Mouse (Mus musculus) hindbrain, embryonic 15.5 days (tissue): ENCODE measurements around the gene Tpsb2. TPM values are rescaled to one million over a fixed set of nuclear protein-coding genes. Genes with fewer than 3 reads are reported as not detected.

Experiments
- ATAC-seq: fragments of 200-750 bp; cut with Nextera tagmentation; 2 replicates; pipeline ENCODE4 v1.8.0; 2017; ENCODE audit warnings: low read depth, moderate number of reproducible peaks, moderate TSS enrichment; ENCODE audit not compliant: low FRiP score
- H3K27ac ChIP-seq: fragments of 300-500 bp; sonication (generic); replicated peaks from 2 replicates; pipeline ENCODE4 v1.5.1; 2015; ENCODE audit warnings: mild to moderate bottlenecking, inconsistent platforms
- H3K27me3 ChIP-seq: fragments of 300-500 bp; sonication (generic); 2 replicates; pipeline ENCODE4 v1.6.1; 2015; ENCODE audit warnings: control low read depth, inconsistent platforms
- H3K36me3 ChIP-seq: fragments of 300-500 bp; sonication (generic); 2 replicates; pipeline ENCODE4 v1.6.1; 2015; ENCODE audit warnings: control low read depth, inconsistent platforms
- H3K4me1 ChIP-seq: fragments of 300-500 bp; sonication (generic); replicated peaks from 2 replicates; pipeline ENCODE4 v1.6.1; 2015; ENCODE audit warnings: control low read depth, inconsistent platforms
- H3K4me2 ChIP-seq: fragments of 300-500 bp; sonication (generic); 2 replicates; pipeline ENCODE4 v1.6.1; 2015; ENCODE audit warnings: moderate library complexity, mild to moderate bottlenecking, inconsistent platforms
- H3K4me3 ChIP-seq: fragments of 300-500 bp; sonication (generic); 2 replicates; pipeline ENCODE4 v1.5.1; 2015; ENCODE audit warnings: mild to moderate bottlenecking, inconsistent platforms
- H3K9ac ChIP-seq: fragments of 300-500 bp; sonication (generic); 2 replicates; pipeline ENCODE4 v1.6.1; 2015; ENCODE audit warnings: inconsistent platforms
- H3K9me3 ChIP-seq: fragments of 300-500 bp; sonication (generic); 2 replicates; pipeline ENCODE4 v1.6.1; 2016; ENCODE audit warnings: control low read depth, inconsistent platforms
- WGBS: fragments of 180-500 bp; shearing (Covaris S2); methylation state at CpG from one replicate; pipeline ENCODE4 v1.1.7; 2015; 5-methylcytosine and 5-hydroxymethylcytosine counted together
- polyA plus RNA-seq: library from polyadenylated mRNA; unstranded; fragments of >200 nt; fragmentation: Nextera tagmentation; extraction: Ambion mirVana; gene quantifications from 2 replicates; pipeline ENCODE4 v1.2.1, GENCODE M21; 2015

Tpsb2 gene
- polyA plus RNA-seq, 1 experiment from 2014 or later, result 0.23 TPM

GRCm38 (mm10) chr17:25408302-25408999 lies 42.3 kb downstream of the Tpsb2 start:
- Histone ChIP-seq H3K9me3 (no peaks in the 10 kb centered on the region), H3K4me1 (peaks cover 74% of the 10 kb centered on the region), H3K4me2 (no peak overlapping the region), H3K4me3 (no peak overlapping the region), H3K27ac (no peak overlapping the region), H3K9ac (no peak overlapping the region), H3K27me3 (no peaks in the 10 kb centered on the region), H3K36me3 (no peaks in the 10 kb centered on the region)
- ATAC-seq, result no peak
- WGBS, result 85% methylated on average over 7 of the region's 7 CpGs

- H3K36me3 ChIP-seq, result no peaks in the 10 kb centered on the region
- H3K27me3 ChIP-seq, result no peaks in the 10 kb centered on the region
- H3K9ac ChIP-seq, result no peak overlapping the region
- no peak for ATAC-seq
- no peak overlapping the region for H3K4me3 ChIP-seq
- peaks cover 72% of the 10 kb centered on the region for H3K4me1 ChIP-seq
- no peak overlapping the region for H3K4me2 ChIP-seq
- H3K27ac ChIP-seq, result peak overlapping the region; percentile 56
- H3K9me3 ChIP-seq, result no peaks in the 10 kb centered on the region
- WGBS, result 50% methylated on average over 7 of the region's 7 CpGs
Measured at GRCm38 (mm10) chr17:25409621-25410020, 43.5 kb downstream of the Tpsb2 start.

- WGBS, result 81% methylated on average over 6 of the region's 6 CpGs
- no peak for ATAC-seq
- Histone ChIP-seq H3K27ac (peak overlapping the region; percentile 56; the same call in 1 of the 2 replicates), H3K9me3 (no peaks in the 10 kb centered on the region), H3K4me2 (no peak overlapping the region), H3K36me3 (no peaks in the 10 kb centered on the region), H3K4me1 (peaks cover 72% of the 10 kb centered on the region), H3K27me3 (no peaks in the 10 kb centered on the region), H3K9ac (no peak overlapping the region), H3K4me3 (no peak overlapping the region)
Measured at GRCm38 (mm10) chr17:25410180-25410579, 44.1 kb downstream of the Tpsb2 start.

GRCm38 (mm10) chr17:25410786-25411185 lies 44.7 kb downstream of the Tpsb2 start:
- peak overlapping the region; percentile 56 for H3K27ac ChIP-seq
- no peak overlapping the region for H3K9ac ChIP-seq
- H3K36me3 ChIP-seq, result no peaks in the 10 kb centered on the region
- ATAC-seq, result no peak
- H3K4me3 ChIP-seq, result no peak overlapping the region
- peaks cover 72% of the 10 kb centered on the region for H3K4me1 ChIP-seq
- H3K4me2 ChIP-seq, result no peak overlapping the region
- 25% methylated on average over 7 of the region's 7 CpGs for WGBS
- no peaks in the 10 kb centered on the region for H3K27me3 ChIP-seq
- no peaks in the 10 kb centered on the region for H3K9me3 ChIP-seq

- WGBS, result 66% methylated on average over 4 of the region's 4 CpGs
- H3K4me1 ChIP-seq, result peaks cover 72% of the 10 kb centered on the region
Measured at GRCm38 (mm10) chr17:25411251-25411650, 45.1 kb downstream of the Tpsb2 start.

GRCm38 (mm10) chr17:25414209-25414608 lies 48.1 kb downstream of the Tpsb2 start:
- peaks cover 71% of the 10 kb centered on the region for H3K4me1 ChIP-seq
- ATAC-seq, result no peak
- WGBS, result 81% methylated on average over 4 of the region's 4 CpGs
- no peaks in the 10 kb centered on the region for H3K9me3 ChIP-seq
- H3K36me3 ChIP-seq, result no peaks in the 10 kb centered on the region
- no peak overlapping the region for H3K9ac ChIP-seq
- no peak overlapping the region for H3K4me3 ChIP-seq
- H3K4me2 ChIP-seq, result no peak overlapping the region
- H3K27me3 ChIP-seq, result no peaks in the 10 kb centered on the region
- H3K27ac ChIP-seq, result no peak overlapping the region

More at GRCm38 (mm10) chr17:25411251-25411650, 45.1 kb downstream of the Tpsb2 start:
- Histone ChIP-seq H3K27ac (peak overlapping the region; percentile 56), H3K4me3 (no peak overlapping the region), H3K9ac (no peak overlapping the region), H3K4me2 (no peak overlapping the region), H3K27me3 (no peaks in the 10 kb centered on the region), H3K36me3 (no peaks in the 10 kb centered on the region), H3K9me3 (no peaks in the 10 kb centered on the region)
- ATAC-seq, result no peak

- no peaks in the 10 kb centered on the region for H3K27me3 ChIP-seq
- H3K9me3 ChIP-seq, result no peaks in the 10 kb centered on the region
- WGBS, result 47% methylated on average over 3 of the region's 3 CpGs
- no peak overlapping the region for H3K4me3 ChIP-seq
- 0 out of 2 replicates have a peak overlapping the region, but pooled peaks have one; percentile 12 for H3K27ac ChIP-seq
- H3K36me3 ChIP-seq, result no peaks in the 10 kb centered on the region
- no peak for ATAC-seq
- H3K4me1 ChIP-seq, result peaks cover 71% of the 10 kb centered on the region
- H3K9ac ChIP-seq, result no peak overlapping the region
- no peak overlapping the region for H3K4me2 ChIP-seq
Measured at GRCm38 (mm10) chr17:25414917-25415316, 48.8 kb downstream of the Tpsb2 start.

GRCm38 (mm10) chr17:25415421-25415913 lies 49.4 kb downstream of the Tpsb2 start:
- peak overlapping the region; percentile 31; the same call in 1 of the 2 replicates for H3K27ac ChIP-seq
- 0 out of 2 replicates have a peak overlapping the region, but pooled peaks have one; percentile 9 for H3K4me2 ChIP-seq
- WGBS, result 8% methylated on average over 6 of the region's 6 CpGs
- no peak overlapping the region for H3K9ac ChIP-seq
- no peaks in the 10 kb centered on the region for H3K27me3 ChIP-seq
- no peaks in the 10 kb centered on the region for H3K9me3 ChIP-seq
- no peaks in the 10 kb centered on the region for H3K36me3 ChIP-seq
- H3K4me3 ChIP-seq, result no peak overlapping the region
- peak; percentile 24; the same call in 1 of the 2 replicates for ATAC-seq
- H3K4me1 ChIP-seq, result peaks cover 68% of the 10 kb centered on the region

- no peak for ATAC-seq
- peaks cover 62% of the 10 kb centered on the region for H3K4me1 ChIP-seq
- 0 out of 2 replicates have a peak overlapping the region, but pooled peaks have one; percentile 9 for H3K4me2 ChIP-seq
- no peaks in the 10 kb centered on the region for H3K36me3 ChIP-seq
- no peaks in the 10 kb centered on the region for H3K9me3 ChIP-seq
- WGBS, result 18% methylated on average over 3 of the region's 3 CpGs
- no peak overlapping the region for H3K9ac ChIP-seq
- H3K4me3 ChIP-seq, result no peak overlapping the region
- H3K27me3 ChIP-seq, result no peaks in the 10 kb centered on the region
- peak overlapping the region; percentile 31; the same call in 1 of the 2 replicates for H3K27ac ChIP-seq
Measured at GRCm38 (mm10) chr17:25416219-25416618, 50.1 kb downstream of the Tpsb2 start.

GRCm38 (mm10) chr17:25417990-25418389 lies 51.9 kb downstream of the Tpsb2 start:
- H3K36me3 ChIP-seq, result no peaks in the 10 kb centered on the region
- H3K9ac ChIP-seq, result no peak overlapping the region
- 32% methylated on average over 6 of the region's 6 CpGs for WGBS
- H3K4me1 ChIP-seq, result peaks cover 58% of the 10 kb centered on the region
- H3K4me2 ChIP-seq, result no peak overlapping the region
- ATAC-seq, result no peak
- no peak overlapping the region for H3K27ac ChIP-seq
- no peak overlapping the region for H3K4me3 ChIP-seq
- no peaks in the 10 kb centered on the region for H3K9me3 ChIP-seq
- no peaks in the 10 kb centered on the region for H3K27me3 ChIP-seq
